Mouse (Mus musculus): ENCODE data around the gene Hivep2. TPM values are rescaled to one million over a fixed set of nuclear protein-coding genes. Genes with fewer than 3 reads are reported as not detected.

The Hivep2 gene
- polyA plus RNA-seq, 1 experiment from 2014 or later: 5.9 TPM

DNA sequence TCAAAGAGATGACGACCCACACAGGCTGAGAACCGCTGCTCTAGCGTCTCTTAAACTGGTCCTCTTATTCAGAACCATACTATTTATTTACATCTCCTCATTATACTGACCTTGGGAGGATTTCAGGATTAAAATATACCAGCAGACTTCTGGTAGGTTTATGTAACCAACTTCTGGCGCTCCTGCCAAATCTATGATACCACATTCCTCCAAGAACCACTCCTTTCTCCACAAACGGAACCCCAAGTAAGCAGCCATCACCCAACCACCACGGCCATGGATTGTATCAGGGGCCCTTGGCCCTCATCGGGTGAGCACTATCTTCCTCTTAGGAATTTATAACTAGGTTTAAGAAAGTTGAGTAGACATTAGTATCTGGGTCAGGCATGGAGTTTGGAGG, 230.9 kb downstream of the Hivep2 start:
- Histone ChIP-seq H3K27ac (no peak overlapping the region), H3K27me3 (no peaks in the 10 kb centered on the region), H3K4me2 (no peak overlapping the region), H3K9me3 (replicated peaks) (no peaks in the 10 kb centered on the region), H3K36me3 (no peaks in the 10 kb centered on the region), H3K4me1 (peaks cover 11% of the 10 kb centered on the region), H3K9ac (no peak overlapping the region), H3K4me3 (replicated peaks) (no peak overlapping the region)
- WGBS: 81% methylated on average over 7 of the region's 7 CpGs
- ATAC-seq (replicated peaks; ENCODE audit: low FRiP score): no peak

DNA sequence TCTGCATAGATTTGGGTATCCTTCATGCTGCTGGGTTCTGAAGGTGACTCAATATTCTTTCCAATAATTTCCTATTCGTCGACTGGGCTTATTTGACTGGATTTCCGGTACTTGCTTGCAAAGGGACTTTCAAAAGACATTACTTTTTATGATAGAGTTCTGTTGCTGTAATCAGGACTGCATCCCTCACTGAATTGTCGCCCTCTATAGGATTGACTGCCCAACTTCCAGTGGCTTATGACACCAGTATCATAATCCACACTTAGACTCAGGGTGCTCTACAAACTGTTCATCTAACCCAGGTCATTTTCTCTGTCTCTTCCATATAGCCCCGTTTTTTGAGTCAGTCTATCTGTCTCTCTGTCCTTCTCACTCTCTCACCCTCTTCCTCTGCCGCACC, 231.4 kb downstream of the Hivep2 start:
- no peak for ATAC-seq (replicated peaks; ENCODE audit: low FRiP score)
- 74% methylated on average over 6 of the region's 6 CpGs for WGBS

DNA sequence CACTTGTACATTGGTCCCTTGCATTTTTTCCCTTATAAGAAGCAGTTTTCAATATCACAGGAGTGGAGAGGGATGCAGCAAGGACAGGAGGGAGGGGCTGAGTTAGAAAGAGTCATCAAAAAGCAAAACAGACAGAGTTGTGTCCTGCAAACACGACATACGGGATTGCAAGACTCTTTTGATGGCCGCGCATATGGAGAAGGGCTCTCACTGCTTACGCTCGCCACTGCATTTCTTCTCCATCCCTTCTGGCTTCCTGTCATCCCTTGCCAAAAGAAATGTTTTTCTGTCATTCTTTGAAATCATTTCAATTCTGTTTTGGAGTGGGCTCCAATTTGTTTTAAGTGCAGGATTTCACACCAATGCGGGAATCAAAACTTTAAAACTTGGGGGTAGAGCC, 233.5 kb downstream of the Hivep2 start:
- H3K4me1 ChIP-seq: peaks cover 11% of the 10 kb centered on the region
- H3K27ac ChIP-seq: no peak overlapping the region
- no peaks in the 10 kb centered on the region for H3K9me3 ChIP-seq (replicated peaks)
- H3K4me3 ChIP-seq (replicated peaks): no peak overlapping the region
- no peak overlapping the region for H3K9ac ChIP-seq
- H3K27me3 ChIP-seq: no peaks in the 10 kb centered on the region
- WGBS: 75% methylated on average over 7 of the region's 7 CpGs
- no peak for ATAC-seq (replicated peaks; ENCODE audit: low FRiP score)
- H3K36me3 ChIP-seq: no peaks in the 10 kb centered on the region
- H3K4me2 ChIP-seq: no peak overlapping the region

More for the DNA sequence above, 231.4 kb downstream of the Hivep2 start:
- H3K27ac ChIP-seq: no peak overlapping the region
- H3K27me3 ChIP-seq: no peaks in the 10 kb centered on the region
- no peaks in the 10 kb centered on the region for H3K9me3 ChIP-seq (replicated peaks)
- no peak overlapping the region for H3K4me3 ChIP-seq (replicated peaks)
- H3K4me1 ChIP-seq: peaks cover 11% of the 10 kb centered on the region
- no peaks in the 10 kb centered on the region for H3K36me3 ChIP-seq
- H3K4me2 ChIP-seq: no peak overlapping the region
- H3K9ac ChIP-seq: no peak overlapping the region

DNA sequence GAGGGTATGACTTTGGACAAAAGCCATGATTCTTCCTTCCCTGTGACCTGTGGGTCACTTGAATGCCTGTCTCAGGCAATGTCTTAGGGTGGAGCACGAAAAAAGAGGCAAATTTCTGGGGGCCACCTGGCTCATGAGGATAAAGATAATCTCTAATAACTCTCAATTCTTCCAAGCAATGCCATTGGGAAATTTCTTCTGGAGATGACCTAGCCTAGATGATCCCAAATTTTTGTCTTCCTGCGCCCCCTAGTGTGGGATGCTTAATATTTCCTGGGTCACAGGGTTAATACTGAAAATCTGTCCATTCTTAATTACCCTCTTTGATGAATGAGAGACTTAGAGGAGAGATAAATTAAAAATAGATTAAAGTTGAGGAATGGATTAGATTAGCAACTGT, 234.4 kb downstream of the Hivep2 start:
- no peak overlapping the region for H3K27ac ChIP-seq
- H3K9me3 ChIP-seq (replicated peaks): no peaks in the 10 kb centered on the region
- H3K4me2 ChIP-seq: no peak overlapping the region
- no peaks in the 10 kb centered on the region for H3K27me3 ChIP-seq
- WGBS: 12% methylated on average over 2 of the region's 2 CpGs
- H3K4me3 ChIP-seq (replicated peaks): no peak overlapping the region
- H3K9ac ChIP-seq: no peak overlapping the region
- no peak for ATAC-seq (replicated peaks; ENCODE audit: low FRiP score)
- no peaks in the 10 kb centered on the region for H3K36me3 ChIP-seq
- H3K4me1 ChIP-seq: peaks cover 11% of the 10 kb centered on the region

Other genes with a start within 250 kb of the Hivep2 start
- gene Aig1, start 97.1 kb upstream of the Hivep2 start, polyA plus RNA-seq (2015; fragmentation: Nextera tagmentation; extraction: Ambion mirVana): 45.9 and 46.1 TPM in 2 replicates

Measured in kidney, embryonic 15.5 days (tissue).